ENCODE assay signal across 13 mouse cellular contexts in genomic region chr7:112319419-112319818, GRCm38 (mm10).
DNase-seq lines count a peak whose midpoint lies in the region; ATAC-seq and TF ChIP-seq lines count a peak whose summit lies in the region.
"Had no signal": no experiment of that assay in that cellular context is flagged by ENCODE, and none has a peak within 500 bp of the region (broad histone marks: within the 10 kb centered on the region; RNA-seq: fewer than 3 reads in every experiment).

No protein-coding gene starts in this region.

- no peaks in the 10 kb centered on the region for H3K36me3 ChIP-seq in kidney, adult 2 months (ENCODE audit: control insufficient read depth, insufficient read depth, low read length)
- peaks cover 8% of the 10 kb centered on the region for H3K36me3 ChIP-seq in kidney, embryonic 16.5 days (ENCODE audit: insufficient read depth, low read length)
- H3K36me3 ChIP-seq in intestine, embryonic 15.5 days: peaks cover 15% of the 10 kb centered on the region
- H3K36me3 ChIP-seq: midbrain, embryonic 12.5 days had no signal

- no peak for TF ChIP-seq CTCF in kidney, adult 2 months (conservative IDR thresholded peaks at IDR 0.05; ENCODE audit: insufficient read depth, insufficient read length, low read depth, low read length)

- WGBS in kidney, adult 2 months: 54% methylated on average over 4 of the region's 4 CpGs
- 86% methylated on average over 4 of the region's 4 CpGs for WGBS in kidney, embryonic 16.5 days
- WGBS in intestine, embryonic 15.5 days: 79% methylated on average over 4 of the region's 4 CpGs

- TF ChIP-seq POLR2A in kidney, adult 2 months (IDR thresholded peaks at IDR 0.05; ENCODE audit: low read depth, low read length): no peak

- H3K9ac ChIP-seq in kidney, embryonic 16.5 days (replicated peaks; ENCODE audit: low read length): no peak overlapping the region
- no peak overlapping the region for H3K9ac ChIP-seq in intestine, embryonic 15.5 days
- H3K9ac ChIP-seq: forebrain, postnatal 0 days; liver, embryonic 13.5 days; midbrain, embryonic 12.5 days; stomach, embryonic 15.5 days had no signal

- peaks cover 2% of the 10 kb centered on the region; the same call in 1 of the 2 replicates for H3K9me3 ChIP-seq in kidney, embryonic 16.5 days (ENCODE audit: low read length)
- H3K9me3 ChIP-seq in intestine, embryonic 15.5 days: no peaks in the 10 kb centered on the region
- H3K9me3 ChIP-seq: liver, embryonic 13.5 days; midbrain, embryonic 12.5 days; stomach, embryonic 15.5 days had no signal

- H3K4me3 ChIP-seq in kidney, adult 2 months (ENCODE audit: insufficient read depth, low read depth, low read length): no peak overlapping the region
- H3K4me3 ChIP-seq in kidney, embryonic 16.5 days (ENCODE audit: low read length): no peak overlapping the region
- H3K4me3 ChIP-seq in intestine, embryonic 15.5 days (replicated peaks): no peak overlapping the region
- H3K4me3 ChIP-seq: liver, embryonic 13.5 days; midbrain, embryonic 12.5 days; stomach, embryonic 15.5 days had no signal

- intact Hi-C loops in heart, postnatal 14 days (cut with DNase I): no loop called here

- H3K4me1 ChIP-seq in kidney, adult 2 months (ENCODE audit: control insufficient read depth, insufficient read depth, low read length): peaks cover 4% of the 10 kb centered on the region; the same call in 1 of the 2 replicates
- peaks cover 7% of the 10 kb centered on the region; the same call in 1 of the 2 replicates for H3K4me1 ChIP-seq in kidney, embryonic 16.5 days (ENCODE audit: insufficient read depth, low read length)
- H3K4me1 ChIP-seq in intestine, embryonic 15.5 days (replicated peaks): peaks cover 3% of the 10 kb centered on the region
- H3K4me1 ChIP-seq: liver, embryonic 13.5 days; midbrain, embryonic 12.5 days had no signal

- ATAC-seq in kidney, embryonic 16.5 days (ENCODE audit: low FRiP score, low TSS enrichment): no peak
- ATAC-seq in intestine, embryonic 15.5 days: no peak
- ATAC-seq: forebrain, postnatal 0 days had no signal

- DNase-seq in adrenal gland, postnatal 10 days: peak; percentile 67
- DNase-seq in adrenal gland, postnatal 4 days (ENCODE audit: low spot score in 2 of 2): no peak
- DNase-seq in kidney, adult 2 months: peak; percentile 60
- peak; percentile 67 to 74 for DNase-seq in cerebellum, adult 18-20 months
- DNase-seq in heart, postnatal 14 days: peak; percentile 50 to 69
- DNase-seq in right cerebral cortex, postnatal 36 days (ENCODE audit: low spot score in 2 of 2): no peak
- DNase-seq: forebrain, postnatal 0 days; liver, embryonic 13.5 days had no signal

- H3K27ac ChIP-seq in kidney, adult 2 months (ENCODE audit: insufficient read depth, low read depth, low read length): no peak overlapping the region
- no peak overlapping the region for H3K27ac ChIP-seq in kidney, embryonic 16.5 days (ENCODE audit: low read length)
- H3K27ac ChIP-seq in intestine, embryonic 15.5 days: no peak overlapping the region
- H3K27ac ChIP-seq: kidney, postnatal 0 days; liver, embryonic 13.5 days; midbrain, embryonic 12.5 days; stomach, embryonic 15.5 days had no signal

- H3K27me3 ChIP-seq in kidney, adult 2 months (replicated peaks; ENCODE audit: control insufficient read depth, insufficient read depth, low read length): no peaks in the 10 kb centered on the region
- no peaks in the 10 kb centered on the region for H3K27me3 ChIP-seq in kidney, embryonic 16.5 days (ENCODE audit: insufficient read depth, low read length)
- no peaks in the 10 kb centered on the region for H3K27me3 ChIP-seq in intestine, embryonic 15.5 days (replicated peaks)
- H3K27me3 ChIP-seq: liver, embryonic 13.5 days; midbrain, embryonic 12.5 days; stomach, embryonic 15.5 days had no signal

- no peak overlapping the region for H3K4me2 ChIP-seq in kidney, embryonic 16.5 days (replicated peaks; ENCODE audit: low read depth, low read length)
- no peak overlapping the region for H3K4me2 ChIP-seq in intestine, embryonic 15.5 days (replicated peaks)
- H3K4me2 ChIP-seq: liver, embryonic 13.5 days; midbrain, embryonic 12.5 days; stomach, embryonic 15.5 days had no signal

Comparison
In these comparisons a context has a peak if more than half of its experiments do, and no peak if none do; other contexts are left out.
1. DNase-seq: peak in adrenal gland, postnatal 10 days (single experiment), kidney, adult 2 months (single experiment), cerebellum, adult 18-20 months (2 of 2) and heart, postnatal 14 days (2 of 2); none in adrenal gland, postnatal 4 days (0 of 2) and right cerebral cortex, postnatal 36 days (0 of 2).